Mouse (Mus musculus) frontal cortex, postnatal 14 days (tissue): Measurements from ENCODE around the gene Lekr1.

ENCODE experiments used
- DNase-seq, 2 experiments: peaks; one replicate each; pipeline ENCODE4 v3.0.0; 2022; ENCODE audit warnings: low spot score in 2 of 2

The Lekr1 gene

DNA sequence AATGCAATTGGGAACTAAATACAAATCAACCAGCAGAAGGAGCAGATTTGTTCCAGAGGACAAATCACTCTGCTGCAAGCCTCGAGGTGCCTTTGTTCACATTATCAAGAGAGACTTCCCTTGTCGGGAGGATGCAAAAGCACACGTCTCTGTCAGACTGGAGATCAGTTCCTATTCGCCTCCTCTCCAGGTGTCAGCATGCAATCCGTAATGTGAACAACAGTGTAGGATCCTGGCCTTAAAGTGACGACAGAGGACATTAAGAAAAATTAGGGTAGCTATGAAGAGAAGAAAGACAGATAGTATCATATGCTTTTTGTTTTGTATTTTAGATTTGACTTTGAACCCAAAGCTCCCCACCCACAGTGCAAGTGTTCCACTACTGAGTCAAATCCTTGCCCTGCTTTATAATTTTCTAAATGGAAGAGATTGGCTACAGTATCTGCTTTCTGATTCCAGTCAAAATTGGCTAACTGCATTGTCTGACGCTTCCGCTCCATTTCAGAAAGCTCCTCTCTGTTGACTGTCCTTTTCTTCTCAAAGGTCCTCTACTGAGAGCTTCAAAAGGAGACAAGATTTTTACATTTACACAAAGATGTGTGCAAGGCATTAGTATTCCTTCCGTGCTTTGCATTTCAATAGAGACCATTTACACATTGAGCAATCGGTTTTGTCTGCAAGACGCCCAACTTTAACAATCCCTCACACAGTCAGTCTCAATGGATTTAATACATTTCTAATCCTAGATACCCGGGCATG is 8.9 kb upstream of the Lekr1 start:
- no peak for DNase-seq

DNA sequence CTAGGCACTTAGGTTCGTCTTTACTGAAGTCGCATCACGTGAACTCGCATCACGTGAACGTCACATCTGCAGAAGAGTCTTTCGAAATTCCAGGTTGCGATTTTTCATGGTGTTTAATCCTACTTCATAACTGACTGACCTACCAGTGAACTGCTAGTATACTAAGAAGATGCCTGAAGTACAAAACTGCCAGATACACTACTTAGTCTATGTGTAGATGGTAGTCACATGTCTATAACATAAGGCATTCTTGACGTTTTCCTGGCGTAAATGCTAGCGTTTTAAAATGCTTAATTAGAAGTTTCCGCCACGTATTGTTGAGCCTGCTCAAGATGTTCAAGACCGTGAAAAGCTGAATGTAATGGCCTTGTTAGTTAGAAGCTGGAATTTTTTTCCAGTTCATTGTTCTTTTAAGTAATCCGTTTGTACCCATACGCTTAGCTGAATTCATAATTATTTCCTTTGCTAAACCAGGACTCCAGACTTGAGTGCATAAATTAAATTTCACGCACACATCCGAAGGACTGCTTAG is 7.9 kb upstream of the Lekr1 start:
- DNase-seq = no peak

GRCm38 (mm10) chr3:65658721-65659619 is 7.1 kb upstream of the Lekr1 start:
- peak; percentile 53 to 68 for DNase-seq

GRCm38 (mm10) chr3:65659620-65659932 is 6.5 kb upstream of the Lekr1 start:
- DNase-seq = peak in 1 of 2 experiments; percentile 23

GRCm38 (mm10) chr3:65660336-65660735 is 5.7 kb upstream of the Lekr1 start:
- no peak for DNase-seq

GRCm38 (mm10) chr3:65661731-65662130 is 4.3 kb upstream of the Lekr1 start:
- DNase-seq = no peak

DNA sequence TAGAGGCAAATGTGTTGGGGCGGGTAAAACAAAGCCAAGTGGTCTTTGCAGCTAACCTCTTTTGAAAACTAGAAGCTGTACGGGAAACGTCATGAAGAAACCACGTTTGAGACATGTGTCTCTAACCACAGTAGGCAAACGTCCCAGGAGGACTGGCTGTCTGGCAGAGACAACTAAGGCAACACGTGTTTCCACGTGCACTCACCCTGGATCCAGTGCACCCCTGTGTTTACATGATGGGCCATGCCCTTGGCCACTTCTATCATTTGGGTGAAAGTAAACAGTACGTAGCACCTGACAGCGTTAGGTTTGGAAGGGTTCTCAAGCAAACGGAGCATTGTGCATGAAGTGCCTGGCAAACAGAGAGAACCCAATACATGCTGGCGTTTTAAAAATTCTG is 2.9 kb upstream of the Lekr1 start:
- DNase-seq = no peak

DNA sequence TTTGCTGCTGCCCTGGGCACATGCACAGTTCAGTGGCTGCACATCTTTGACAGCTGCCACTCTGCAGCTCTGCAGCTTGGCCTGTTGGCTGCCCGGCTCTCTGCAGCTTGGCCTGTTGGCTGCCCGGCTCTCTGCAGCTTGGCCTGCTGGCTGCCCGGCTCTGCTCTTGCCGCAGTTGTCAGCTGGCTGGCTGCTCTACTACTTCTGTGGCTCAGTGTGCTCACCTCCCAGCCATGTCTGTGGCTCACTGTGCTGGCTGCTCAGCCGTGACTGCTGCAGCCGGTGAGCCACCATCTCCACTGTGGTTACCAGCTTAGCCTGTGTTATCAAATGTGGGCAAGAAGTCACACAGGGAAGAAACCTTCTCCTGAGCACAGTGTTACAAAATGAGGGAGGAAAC is 4.2 kb downstream of the Lekr1 start:
- DNase-seq = no peak

GRCm38 (mm10) chr3:65673725-65674124 is 7.7 kb downstream of the Lekr1 start:
- no peak for DNase-seq

DNA sequence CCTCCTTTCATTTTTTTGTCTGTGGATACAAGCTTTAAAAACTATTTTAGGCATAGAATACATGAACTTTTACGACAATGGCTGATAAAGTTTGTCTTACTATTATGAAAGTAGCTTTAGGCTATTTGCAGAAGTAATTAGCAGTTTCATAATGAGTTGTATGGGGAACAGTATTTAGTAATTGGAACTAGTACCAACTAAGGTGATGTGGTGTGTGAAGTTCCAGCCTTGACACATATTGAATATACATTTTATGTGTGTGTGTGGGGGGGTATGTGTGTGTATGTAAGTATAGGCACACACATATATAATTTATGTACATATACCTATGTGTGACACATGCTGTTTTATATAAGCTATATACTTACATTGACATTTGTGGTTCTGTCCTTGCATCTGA is 14.6 kb downstream of the Lekr1 start:
- no peak for DNase-seq

DNA sequence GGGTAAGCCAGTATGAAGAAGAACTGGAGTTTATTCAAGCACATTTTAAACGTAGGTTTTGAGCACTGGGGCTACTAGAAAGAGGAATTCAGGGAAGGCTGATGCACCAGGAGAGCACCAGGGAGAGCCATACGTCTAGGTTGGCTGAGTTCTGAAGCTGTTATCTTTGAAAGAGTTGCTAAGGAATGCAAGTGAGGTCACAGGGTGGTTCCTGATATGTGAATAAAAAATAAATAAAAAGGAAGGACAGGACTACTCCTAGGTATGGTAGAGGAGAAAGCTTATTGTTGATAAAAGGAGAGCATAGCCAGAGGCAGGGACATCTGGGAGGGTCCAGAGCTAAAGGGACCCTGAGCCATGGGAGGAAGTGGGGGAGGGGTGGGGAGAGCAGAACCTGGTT is 23.7 kb downstream of the Lekr1 start:
- DNase-seq = no peak

GRCm38 (mm10) chr3:65690850-65691249 is 24.8 kb downstream of the Lekr1 start:
- DNase-seq = no peak

DNA sequence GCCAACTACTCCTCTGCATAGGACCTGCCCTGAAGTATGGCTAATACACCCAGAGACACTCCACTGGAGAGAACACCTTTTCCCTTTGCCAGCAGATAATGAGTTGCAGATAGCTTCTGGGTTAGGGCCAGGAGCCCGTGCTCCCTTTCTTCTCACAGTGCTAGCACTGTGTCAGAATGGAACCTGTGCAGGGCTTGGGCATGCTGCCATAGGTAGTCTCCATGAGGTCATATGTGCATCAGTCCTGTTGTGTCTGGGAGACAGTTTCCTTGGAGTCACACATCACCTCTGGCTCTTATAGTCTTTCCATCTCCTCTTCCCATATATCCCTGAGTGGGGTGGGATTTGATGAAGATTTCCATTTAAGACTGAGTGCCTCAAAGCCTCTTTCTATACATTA is 33.7 kb downstream of the Lekr1 start:
- DNase-seq = no peak

GRCm38 (mm10) chr3:65714372-65714771 is 48.3 kb downstream of the Lekr1 start:
- DNase-seq = no peak

- DNase-seq = no peak
Observed at GRCm38 (mm10) chr3:65717406-65717805, 51.4 kb downstream of the Lekr1 start.

GRCm38 (mm10) chr3:65722897-65723296 is 56.9 kb downstream of the Lekr1 start:
- no peak for DNase-seq

- no peak for DNase-seq
Observed at GRCm38 (mm10) chr3:65723664-65724063, 57.6 kb downstream of the Lekr1 start.

DNA sequence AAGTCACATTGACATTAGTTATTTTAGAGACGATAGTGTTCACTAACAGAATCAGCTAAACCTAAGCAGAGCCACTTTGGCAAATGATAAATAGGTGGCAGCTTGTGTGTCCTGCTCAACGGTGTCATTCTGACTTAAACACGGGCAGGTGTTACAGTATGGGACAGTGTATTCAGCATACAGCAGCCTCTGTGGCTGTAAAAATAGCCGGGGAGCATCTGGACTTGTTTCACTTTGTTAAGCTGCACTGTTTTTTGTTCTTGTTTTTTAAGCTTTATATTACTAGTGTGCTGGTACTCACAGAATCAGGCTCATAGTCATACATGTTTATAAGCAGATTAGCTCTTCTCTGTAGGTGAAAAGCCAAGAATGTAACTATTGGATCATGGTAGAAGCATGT is 71.8 kb downstream of the Lekr1 start:
- DNase-seq = no peak

DNA sequence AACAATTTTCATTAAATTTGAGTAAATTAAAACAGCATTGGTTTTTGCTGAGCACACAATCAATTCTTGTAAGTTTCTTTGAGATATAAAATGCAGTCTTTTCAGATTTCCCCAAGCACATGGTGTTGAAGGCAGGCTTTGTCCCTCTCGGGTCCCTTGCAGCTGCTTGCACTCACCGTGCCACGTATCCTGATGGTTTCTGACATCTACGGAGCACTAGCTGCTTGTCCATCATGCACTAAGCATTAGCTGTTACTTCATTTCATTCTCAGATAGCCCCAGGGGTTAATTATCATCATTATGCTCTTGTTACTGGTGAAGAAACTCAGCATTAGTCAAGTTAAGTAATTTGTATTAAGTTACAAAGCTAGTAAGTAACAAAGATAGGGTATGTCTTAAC is 78.9 kb downstream of the Lekr1 start:
- DNase-seq = no peak

DNA sequence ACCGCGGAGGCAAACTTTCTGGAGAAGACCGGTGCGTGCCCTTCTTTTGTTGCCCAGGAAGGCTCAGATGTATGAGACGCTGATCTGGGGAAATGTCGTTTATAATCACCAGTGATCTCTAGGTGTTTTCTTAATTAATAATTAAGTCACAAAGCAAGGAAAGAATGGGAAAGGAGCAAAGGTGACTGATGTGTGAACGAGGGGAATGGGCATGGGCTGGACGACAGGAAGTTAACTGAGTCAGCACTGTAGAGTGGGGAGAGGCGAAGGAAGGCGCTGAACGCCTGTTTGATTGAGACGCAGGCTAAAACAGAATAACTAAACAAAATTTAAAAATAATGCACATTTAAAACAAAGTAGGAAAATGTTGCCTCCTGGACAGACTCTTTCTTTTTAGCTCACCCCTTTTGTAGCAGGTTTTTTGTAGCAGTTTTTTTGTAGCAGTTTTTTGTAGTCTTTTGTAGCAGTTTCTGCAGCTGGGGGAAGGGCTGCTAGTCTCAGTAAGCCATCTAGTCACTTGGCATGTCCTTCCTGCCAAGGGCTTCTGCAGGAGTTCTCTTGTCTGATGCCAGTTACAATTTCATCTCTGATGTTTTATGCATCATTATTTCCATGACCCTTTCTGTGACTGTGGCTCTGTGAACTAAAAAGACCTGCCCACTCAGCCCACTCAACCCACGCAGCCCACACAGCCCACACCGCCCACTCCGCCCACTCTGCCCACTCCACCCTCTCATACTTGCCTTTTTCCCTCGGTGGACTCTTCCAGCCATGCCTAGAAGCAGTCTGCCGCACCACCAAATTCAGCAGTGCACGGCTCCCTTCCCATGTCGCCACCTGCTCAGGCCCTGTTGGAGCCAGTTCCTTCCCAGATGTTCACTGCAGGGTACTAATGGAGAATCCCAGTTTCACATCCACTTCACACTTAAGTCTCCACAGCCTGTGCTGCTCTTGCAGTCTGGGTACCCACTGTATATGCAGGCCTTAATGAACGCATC is 98.8 kb downstream of the Lekr1 start:
- DNase-seq = no peak

DNA sequence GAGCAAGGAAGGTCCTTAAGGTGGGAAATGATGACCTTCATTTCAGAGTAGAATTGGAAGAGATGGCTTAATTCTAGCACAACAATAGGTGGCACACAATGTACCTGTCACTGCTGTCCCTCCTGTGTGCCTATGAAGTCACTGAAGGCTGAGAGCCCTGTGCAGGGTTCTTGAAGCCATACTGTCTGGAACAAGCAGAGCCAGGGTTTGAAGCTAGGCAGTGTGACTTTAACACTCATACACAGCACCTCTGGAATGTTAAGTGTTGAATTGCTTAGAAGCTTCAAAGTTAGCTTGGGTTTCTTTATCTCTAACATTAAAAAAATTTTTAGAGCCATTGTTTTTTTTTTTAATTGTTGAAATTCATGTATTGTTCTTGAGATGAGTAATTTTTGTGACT is 100.4 kb downstream of the Lekr1 start:
- no peak for DNase-seq
